In genomic region chr11:97003170-97003569, GRCm38 (mm10) we compare ENCODE assay signal across 25 mouse cellular contexts. TPM values are rescaled to one million over a fixed set of nuclear protein-coding genes. Genes with fewer than 3 reads are reported as not detected.
DNase-seq lines count a peak whose midpoint lies in the region; ATAC-seq and TF ChIP-seq lines count a peak whose summit lies in the region.
"Had no signal": no experiment of that assay in that cellular context is flagged by ENCODE, and none has a peak within 500 bp of the region (broad histone marks: within the 10 kb centered on the region; RNA-seq: fewer than 3 reads in every experiment).

No protein-coding gene starts in this region.

- H3K9me3 ChIP-seq in hindbrain, embryonic 10.5 days: no peaks in the 10 kb centered on the region
- no peaks in the 10 kb centered on the region for H3K9me3 ChIP-seq in hindbrain, embryonic 16.5 days (ENCODE audit: control insufficient read depth, low read length)
- H3K9me3 ChIP-seq in ES-Bruce4 (replicated peaks; ENCODE audit: control insufficient read depth, insufficient read depth, low read length, poor library complexity, severe bottlenecking): no peaks in the 10 kb centered on the region
- H3K9me3 ChIP-seq in limb, embryonic 10.5 days (replicated peaks): no peaks in the 10 kb centered on the region
- H3K9me3 ChIP-seq: embryonic facial prominence, embryonic 10.5 days; heart, embryonic 13.5 days had no signal

- TF ChIP-seq POLR2A in ES-Bruce4 (IDR thresholded peaks at IDR 0.05; ENCODE audit: insufficient read depth, low read length): no peak

- H3K9ac ChIP-seq in hindbrain, embryonic 16.5 days (ENCODE audit: low read depth, low read length): no peak overlapping the region
- peak overlapping the region; percentile 12 for H3K9ac ChIP-seq in ES-Bruce4 (ENCODE audit: low read depth, poor library complexity, severe bottlenecking)
- H3K9ac ChIP-seq: forebrain, postnatal 0 days; heart, embryonic 13.5 days; hindbrain, embryonic 14.5 days had no signal

- no peak for TF ChIP-seq EP300 in ES-Bruce4 (IDR thresholded peaks at IDR 0.05; ENCODE audit: insufficient read depth, low read depth, low read length)

- no peak for DNase-seq in hindbrain, embryonic 10.5 days (ENCODE audit: low spot score)
- DNase-seq in ZHBTc4 (ENCODE audit: low read depth, low spot score): peak; percentile 34
- DNase-seq in limb, embryonic 10.5 days (ENCODE audit: low spot score): no peak
- DNase-seq in ovary, postnatal 10 days (ENCODE audit: low spot score): no peak
- no peak for DNase-seq in heart, postnatal 36 days
- DNase-seq: adrenal gland, adult 8-10 months; adrenal gland, postnatal 36 days; cerebellum, adult 11-12 months; cerebellum, adult 9-10 months; cerebellum, postnatal 25 days; forebrain, postnatal 0 days; gastrocnemius, adult 2 months; gastrocnemius, postnatal 25 days; heart, adult 11 months; heart, postnatal 4 days; kidney, adult 8-10 months had no signal

- no peaks in the 10 kb centered on the region for H3K36me3 ChIP-seq in hindbrain, embryonic 10.5 days
- H3K36me3 ChIP-seq in hindbrain, embryonic 16.5 days (ENCODE audit: control insufficient read depth, insufficient read depth, low read length): no peaks in the 10 kb centered on the region
- no peaks in the 10 kb centered on the region for H3K36me3 ChIP-seq in ES-Bruce4 (ENCODE audit: control insufficient read depth, insufficient read depth, low read length, poor library complexity, severe bottlenecking)
- H3K36me3 ChIP-seq in limb, embryonic 10.5 days: no peaks in the 10 kb centered on the region
- H3K36me3 ChIP-seq: embryonic facial prominence, embryonic 10.5 days; heart, embryonic 13.5 days had no signal

- H3K27me3 ChIP-seq in hindbrain, embryonic 10.5 days (ENCODE audit: insufficient read depth, poor library complexity, severe bottlenecking): peaks cover 78% of the 10 kb centered on the region
- no peaks in the 10 kb centered on the region; the same call in 1 of the 2 replicates for H3K27me3 ChIP-seq in hindbrain, embryonic 16.5 days (replicated peaks; ENCODE audit: control insufficient read depth, insufficient read depth, low read length)
- no peaks in the 10 kb centered on the region for H3K27me3 ChIP-seq in ES-Bruce4 (ENCODE audit: control insufficient read depth, insufficient read depth, low read length, poor library complexity, severe bottlenecking)
- H3K27me3 ChIP-seq in limb, embryonic 10.5 days (ENCODE audit: low read depth, poor library complexity, severe bottlenecking): peaks cover 64% of the 10 kb centered on the region
- H3K27me3 ChIP-seq: CH12.LX had no signal

- H3K27ac ChIP-seq in hindbrain, embryonic 10.5 days: peak overlapping the region; percentile 60; the same call in 1 of the 2 replicates
- no peak overlapping the region for H3K27ac ChIP-seq in hindbrain, embryonic 16.5 days (ENCODE audit: low read depth, low read length)
- H3K27ac ChIP-seq in ES-Bruce4 (ENCODE audit: insufficient read depth, low read length): no peak overlapping the region
- H3K27ac ChIP-seq in limb, embryonic 10.5 days: peak overlapping the region; percentile 26; the same call in 1 of the 2 replicates
- H3K27ac ChIP-seq: embryonic facial prominence, embryonic 10.5 days; gastrocnemius, adult 2 months; heart, embryonic 13.5 days; hindbrain, embryonic 14.5 days had no signal

- no peak for ATAC-seq in hindbrain, embryonic 16.5 days
- ATAC-seq: forebrain, postnatal 0 days; intestine, postnatal 0 days had no signal

- TF ChIP-seq CTCF in ES-Bruce4 (IDR thresholded peaks at IDR 0.05; ENCODE audit: low read depth, low read length): no peak

- H3K4me3 ChIP-seq in hindbrain, embryonic 10.5 days: no peak overlapping the region
- H3K4me3 ChIP-seq in hindbrain, embryonic 16.5 days (ENCODE audit: low read length): no peak overlapping the region
- H3K4me3 ChIP-seq in ES-Bruce4 (ENCODE audit: low read depth, low read length): no peak overlapping the region
- H3K4me3 ChIP-seq in limb, embryonic 10.5 days: no peak overlapping the region
- H3K4me3 ChIP-seq: embryonic facial prominence, embryonic 10.5 days; gastrocnemius, adult 2 months; heart, embryonic 13.5 days had no signal

- intact Hi-C loops in heart, postnatal 36 days (cut with DNase I): no loop called here

- peaks cover 42% of the 10 kb centered on the region for H3K4me1 ChIP-seq in hindbrain, embryonic 10.5 days (replicated peaks)
- H3K4me1 ChIP-seq in hindbrain, embryonic 16.5 days (ENCODE audit: control insufficient read depth, insufficient read depth, low read depth, low read length): no peaks in the 10 kb centered on the region
- H3K4me1 ChIP-seq in ES-Bruce4 (ENCODE audit: control insufficient read depth, insufficient read depth, low read length): no peaks in the 10 kb centered on the region
- peaks cover 40% of the 10 kb centered on the region for H3K4me1 ChIP-seq in limb, embryonic 10.5 days

- H3K4me2 ChIP-seq in hindbrain, embryonic 16.5 days (ENCODE audit: low read length): no peak overlapping the region
- H3K4me2 ChIP-seq: heart, embryonic 13.5 days; hindbrain, embryonic 14.5 days had no signal

- 33% methylated on average over 5 of the region's 5 CpGs for WGBS in hindbrain, embryonic 10.5 days
- WGBS in hindbrain, embryonic 16.5 days: 36% methylated on average over 5 of the region's 5 CpGs
- WGBS in limb, embryonic 10.5 days: 32% methylated on average over 5 of the region's 5 CpGs

RNA-seq across cellular contexts. Expression of gene Sp6, which starts 10.0 kb away (rescaled TPM):
- polyA plus RNA-seq in hindbrain, embryonic 10.5 days (2016; fragmentation: Nextera tagmentation; extraction: Ambion mirVana): 1.6 and 2.3 TPM in 2 replicates
- 0.32 and 0.35 TPM in 2 replicates for polyA plus RNA-seq in hindbrain, embryonic 16.5 days (2015; fragmentation: Nextera tagmentation; extraction: Ambion mirVana)
- polyA plus RNA-seq in ES-Bruce4 (2011; ENCODE audit: insufficient read depth, insufficient read length, low read depth, missing spikeins): 12.4 and 13.5 TPM in 2 replicates
- polyA plus RNA-seq in limb, embryonic 10.5 days (2016; fragmentation: Nextera tagmentation; extraction: Ambion mirVana): 9.2 and 11.8 TPM in 2 replicates
- total RNA-seq in heart, postnatal 36 days (2021): under 1 TPM in 1 of 2 experiments, not detected in 1; 0.14 TPM
- total RNA-seq: heart, postnatal 4 days; MEL had no signal
- polyA plus RNA-seq: heart, postnatal 0 days had no signal

RNA-seq across cellular contexts. Expression of gene Sp2, which starts 20.4 kb away (rescaled TPM):
- polyA plus RNA-seq in hindbrain, embryonic 10.5 days (2016; fragmentation: Nextera tagmentation; extraction: Ambion mirVana): 29.5 and 31.4 TPM in 2 replicates
- polyA plus RNA-seq in hindbrain, embryonic 16.5 days (2015; fragmentation: Nextera tagmentation; extraction: Ambion mirVana): 13.5 and 19.0 TPM in 2 replicates
- 29.0 and 30.5 TPM in 2 replicates for polyA plus RNA-seq in ES-Bruce4 (2011; ENCODE audit: insufficient read depth, insufficient read length, low read depth, missing spikeins)
- 26.1 and 28.1 TPM in 2 replicates for polyA plus RNA-seq in limb, embryonic 10.5 days (2016; fragmentation: Nextera tagmentation; extraction: Ambion mirVana)
- total RNA-seq in heart, postnatal 36 days (2021): 10 to 100 TPM; 10.3 to 13.8 TPM

RNA-seq across cellular contexts. Expression of gene Scrn2, which starts 26.6 kb away (rescaled TPM):
- polyA plus RNA-seq in hindbrain, embryonic 10.5 days (2016; fragmentation: Nextera tagmentation; extraction: Ambion mirVana): 38.3 and 39.4 TPM in 2 replicates
- polyA plus RNA-seq in hindbrain, embryonic 16.5 days (2015; fragmentation: Nextera tagmentation; extraction: Ambion mirVana): 14.5 and 16.8 TPM in 2 replicates
- polyA plus RNA-seq in ES-Bruce4 (2011; ENCODE audit: insufficient read depth, insufficient read length, low read depth, missing spikeins): 6.8 and 7.4 TPM in 2 replicates
- polyA plus RNA-seq in limb, embryonic 10.5 days (2016; fragmentation: Nextera tagmentation; extraction: Ambion mirVana): 47.5 and 50.4 TPM in 2 replicates
- 10 to 100 TPM; 13.7 to 14.1 TPM for total RNA-seq in heart, postnatal 36 days (2021)

RNA-seq across cellular contexts. Expression of gene Lrrc46, which starts 38.0 kb away (rescaled TPM):
- 3.5 and 6.8 TPM in 2 replicates for polyA plus RNA-seq in hindbrain, embryonic 10.5 days (2016; fragmentation: Nextera tagmentation; extraction: Ambion mirVana)
- polyA plus RNA-seq in hindbrain, embryonic 16.5 days (2015; fragmentation: Nextera tagmentation; extraction: Ambion mirVana): 3.4 and 3.9 TPM in 2 replicates
- polyA plus RNA-seq in ES-Bruce4 (2011; ENCODE audit: insufficient read depth, insufficient read length, low read depth, missing spikeins): 1.5 and 2.4 TPM in 2 replicates
- 0.90 and 1.0 TPM in 2 replicates for polyA plus RNA-seq in limb, embryonic 10.5 days (2016; fragmentation: Nextera tagmentation; extraction: Ambion mirVana)
- total RNA-seq in heart, postnatal 36 days (2021): not detected
- total RNA-seq: gastrocnemius, adult 2 months had no signal

RNA-seq across cellular contexts. Expression of gene Mrpl10, which starts 38.2 kb away (rescaled TPM):
- 78.9 and 80.7 TPM in 2 replicates for polyA plus RNA-seq in hindbrain, embryonic 10.5 days (2016; fragmentation: Nextera tagmentation; extraction: Ambion mirVana)
- 63.4 and 66.9 TPM in 2 replicates for polyA plus RNA-seq in hindbrain, embryonic 16.5 days (2015; fragmentation: Nextera tagmentation; extraction: Ambion mirVana)
- polyA plus RNA-seq in ES-Bruce4 (2011; ENCODE audit: insufficient read depth, insufficient read length, low read depth, missing spikeins): 62.6 and 67.1 TPM in 2 replicates
- polyA plus RNA-seq in limb, embryonic 10.5 days (2016; fragmentation: Nextera tagmentation; extraction: Ambion mirVana): 93.6 and 94.8 TPM in 2 replicates
- 10 to 100 TPM; 85.0 to 89.8 TPM for total RNA-seq in heart, postnatal 36 days (2021)

Comparison
In these comparisons a context has a peak if more than half of its experiments do, and no peak if none do; other contexts are left out.
1. H3K27ac ChIP-seq: peak in hindbrain, embryonic 10.5 days (single experiment) and limb, embryonic 10.5 days (single experiment); none in hindbrain, embryonic 16.5 days (single experiment) and ES-Bruce4 (single experiment).